Mouse (Mus musculus) cortical plate, adult 2 months (tissue): ENCODE measurements around the gene Tmem207. TPM values are rescaled to one million over a fixed set of nuclear protein-coding genes. Genes with fewer than 3 reads are reported as not detected.
A peak's percentile ranks its signal among the peaks of the same experiment; 100 is the strongest.
"Not testable (repeated sequence)": the region's sequence is repeated elsewhere in the genome, so short reads cannot be mapped to it uniquely, and the experiment has no call there.

ENCODE experiments used
- H3K27ac ChIP-seq: fragments of 200-500 bp; 2 replicates; pipeline ENCODE4 v1.5.1; 2012; ENCODE audit warnings: low read length, control low read depth, inconsistent platforms; ENCODE audit not compliant: insufficient read depth
- H3K4me1 ChIP-seq: fragments of 200-500 bp; 2 replicates; pipeline ENCODE4 v1.6.1; 2011; ENCODE audit warnings: low read length; ENCODE audit not compliant: control insufficient read depth, insufficient read depth
- H3K4me3 ChIP-seq: fragments of 200-500 bp; 2 replicates; pipeline ENCODE4 v1.5.1; 2011; ENCODE audit warnings: mild to moderate bottlenecking, low read length, control low read depth; ENCODE audit not compliant: insufficient read depth
- CTCF ChIP-seq: fragments of 200-500 bp; IDR thresholded peaks from 2 replicates; pipeline ENCODE4 v1.5.1; 2011; ENCODE audit warnings: mild to moderate bottlenecking, control low read depth, low read length; ENCODE audit not compliant: insufficient read depth; ENCODE audit errors: extremely low read depth
- POLR2A ChIP-seq: fragments of 200-500 bp; IDR thresholded peaks from 2 replicates; pipeline ENCODE4 v1.6.1; 2011; ENCODE audit warnings: mild to moderate bottlenecking, low read length, control low read depth; ENCODE audit not compliant: insufficient read depth; ENCODE audit errors: extremely low read depth
- polyA plus RNA-seq: library from polyadenylated mRNA; depleted of rRNA; stranded (reverse); fragments of >200 nt; gene quantifications from 2 replicates; pipeline ENCODE4 v1.2.3, GENCODE M21; 2012

Gene Tmem207
- polyA plus RNA-seq, 1 experiment: not detected

- Histone ChIP-seq H3K4me1 (no peaks in the 10 kb centered on the region), H3K27ac (no peak overlapping the region), H3K4me3 (no peak overlapping the region)
- no peak for TF ChIP-seq POLR2A
- TF ChIP-seq CTCF: no peak
These were observed 19.8 kb upstream of the Tmem207 start for GRCm38 (mm10) chr16:26546170-26546878.

- Histone ChIP-seq H3K4me3 (no peak overlapping the region), H3K27ac (no peak overlapping the region), H3K4me1 (no peaks in the 10 kb centered on the region)
- TF ChIP-seq CTCF: no peak
- TF ChIP-seq POLR2A: no peak
These were observed 5.7 kb upstream of the Tmem207 start for GRCm38 (mm10) chr16:26532287-26532686.

GRCm38 (mm10) chr16:26530451-26530850 is 3.9 kb upstream of the Tmem207 start:
- Histone ChIP-seq H3K4me3 (no peak overlapping the region), H3K4me1 (no peaks in the 10 kb centered on the region), H3K27ac (no peak overlapping the region)
- TF ChIP-seq POLR2A (no peak), CTCF (no peak)

GRCm38 (mm10) chr16:26527931-26528666 is 1.5 kb upstream of the Tmem207 start:
- Histone ChIP-seq H3K27ac (no peak overlapping the region), H3K4me3 (no peak overlapping the region), H3K4me1 (no peaks in the 10 kb centered on the region)
- no peak for TF ChIP-seq POLR2A
- no peak for TF ChIP-seq CTCF

- no peak for TF ChIP-seq POLR2A
- no peak for TF ChIP-seq CTCF
- Histone ChIP-seq H3K4me1 (no peaks in the 10 kb centered on the region), H3K4me3 (no peak overlapping the region), H3K27ac (no peak overlapping the region)
These were observed 737 bp downstream of the Tmem207 start for GRCm38 (mm10) chr16:26525832-26526231.

- Histone ChIP-seq H3K27ac (no peak overlapping the region), H3K4me3 (no peak overlapping the region), H3K4me1 (no peaks in the 10 kb centered on the region)
- TF ChIP-seq CTCF: peak; percentile 47; the same call in 1 of the 2 replicates
- no peak for TF ChIP-seq POLR2A
These were observed 7.0 kb downstream of the Tmem207 start for GRCm38 (mm10) chr16:26519596-26519995.

- TF ChIP-seq POLR2A: no peak
- TF ChIP-seq CTCF: no peak
- Histone ChIP-seq H3K4me1 (no peaks in the 10 kb centered on the region), H3K27ac (no peak overlapping the region), H3K4me3 (no peak overlapping the region)
These were observed 21.6 kb downstream of the Tmem207 start for GRCm38 (mm10) chr16:26504961-26505360.

GRCm38 (mm10) chr16:26500738-26501137 is 25.8 kb downstream of the Tmem207 start:
- H3K4me3 ChIP-seq: no peak overlapping the region
- TF ChIP-seq CTCF (no peak), POLR2A (no peak)
- H3K4me1 ChIP-seq: no peaks in the 10 kb centered on the region
- no peak overlapping the region for H3K27ac ChIP-seq

GRCm38 (mm10) chr16:26499705-26500104 is 26.9 kb downstream of the Tmem207 start:
- H3K27ac ChIP-seq, H3K4me1 ChIP-seq, H3K4me3 ChIP-seq: not testable (repeated sequence)

GRCm38 (mm10) chr16:26495721-26496120 is 30.8 kb downstream of the Tmem207 start:
- TF ChIP-seq POLR2A (no peak), CTCF (no peak)
- no peak overlapping the region for H3K4me3 ChIP-seq
- H3K27ac ChIP-seq: no peak overlapping the region
- H3K4me1 ChIP-seq: no peaks in the 10 kb centered on the region
